Mouse (Mus musculus) lung, postnatal 10 days (tissue): ENCODE measurements around the gene Fcmr.

ENCODE experiments used
- DNase-seq: peaks from one replicate; pipeline ENCODE4 v3.0.0; 2021

Fcmr gene

DNA sequence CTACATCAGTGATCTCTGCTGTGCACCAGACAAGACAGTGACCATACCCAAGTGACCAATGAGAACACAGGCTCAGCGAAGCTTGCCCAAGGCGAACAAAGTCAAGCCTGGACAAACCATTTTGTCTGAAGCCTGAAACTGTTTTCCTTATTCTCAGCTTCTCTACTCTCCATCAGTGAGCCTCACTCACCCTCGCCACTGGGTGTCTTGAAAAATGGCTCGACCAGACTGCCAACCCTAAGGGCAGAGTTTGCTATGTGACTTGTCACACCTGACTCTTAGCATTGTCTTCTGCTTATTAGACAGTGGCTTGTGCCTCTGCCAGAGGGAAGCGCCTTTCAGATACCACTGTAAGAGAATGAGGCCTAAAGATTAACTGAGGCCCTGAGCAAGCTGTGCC is 728 bp upstream of the Fcmr start:
- DNase-seq, result no peak

DNA sequence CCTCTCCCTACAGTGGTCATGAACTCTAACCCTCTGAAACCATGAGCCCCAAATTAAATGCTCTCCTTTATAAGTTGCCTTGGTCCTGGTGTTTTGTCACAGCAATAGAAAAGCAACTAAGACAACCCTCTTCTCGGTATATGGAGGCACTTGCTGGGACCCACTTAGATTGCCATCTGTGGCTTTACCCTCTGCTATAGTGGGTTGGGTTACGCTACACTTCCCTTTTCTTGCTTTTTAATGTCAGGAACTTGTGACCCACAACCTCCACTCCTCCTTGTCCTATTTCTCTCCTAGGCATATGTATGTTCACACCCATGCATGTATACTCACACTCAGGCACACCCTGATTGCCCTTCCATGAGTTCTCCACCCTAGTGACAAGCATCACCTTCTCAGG is 7.4 kb downstream of the Fcmr start:
- no peak for DNase-seq

DNA sequence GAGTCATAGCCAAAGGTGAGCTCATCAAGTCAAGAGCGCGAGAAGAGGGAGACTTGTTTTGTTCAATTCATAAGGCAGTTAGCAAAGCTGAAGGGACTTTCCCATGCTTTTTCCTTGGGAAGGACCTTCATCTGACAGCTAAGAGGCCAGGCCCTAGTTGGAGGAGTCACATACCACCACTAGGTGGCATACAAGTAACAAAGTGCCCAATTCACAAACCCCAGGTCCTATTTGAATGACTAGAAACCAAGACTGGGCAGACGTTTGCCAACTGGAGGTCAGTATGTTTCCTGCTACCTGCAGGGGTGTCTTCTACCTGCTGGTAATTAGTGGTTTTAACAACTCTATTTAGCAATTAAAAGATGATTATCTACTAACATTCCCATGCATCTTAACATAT is 9.7 kb downstream of the Fcmr start:
- DNase-seq, result peak; percentile 61

DNA sequence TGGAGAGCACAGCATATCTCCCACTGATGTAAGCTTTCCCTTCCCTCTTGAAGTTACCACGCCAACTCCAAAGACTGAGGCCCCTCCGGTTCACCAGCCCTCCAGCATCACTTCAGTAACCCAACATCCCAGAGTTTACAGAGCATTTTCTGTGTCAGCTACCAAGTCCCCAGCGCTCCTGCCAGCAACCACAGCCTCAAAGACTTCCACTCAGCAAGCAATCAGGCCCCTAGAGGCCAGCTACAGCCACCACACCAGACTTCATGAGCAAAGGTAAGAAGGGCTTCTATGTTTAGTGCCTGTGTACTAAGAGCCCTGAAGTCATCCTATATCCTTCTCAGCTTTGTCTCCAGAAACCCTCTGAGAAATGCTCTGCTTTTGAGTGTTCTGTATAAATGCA is 10.4 kb downstream of the Fcmr start:
- DNase-seq, result no peak

DNA sequence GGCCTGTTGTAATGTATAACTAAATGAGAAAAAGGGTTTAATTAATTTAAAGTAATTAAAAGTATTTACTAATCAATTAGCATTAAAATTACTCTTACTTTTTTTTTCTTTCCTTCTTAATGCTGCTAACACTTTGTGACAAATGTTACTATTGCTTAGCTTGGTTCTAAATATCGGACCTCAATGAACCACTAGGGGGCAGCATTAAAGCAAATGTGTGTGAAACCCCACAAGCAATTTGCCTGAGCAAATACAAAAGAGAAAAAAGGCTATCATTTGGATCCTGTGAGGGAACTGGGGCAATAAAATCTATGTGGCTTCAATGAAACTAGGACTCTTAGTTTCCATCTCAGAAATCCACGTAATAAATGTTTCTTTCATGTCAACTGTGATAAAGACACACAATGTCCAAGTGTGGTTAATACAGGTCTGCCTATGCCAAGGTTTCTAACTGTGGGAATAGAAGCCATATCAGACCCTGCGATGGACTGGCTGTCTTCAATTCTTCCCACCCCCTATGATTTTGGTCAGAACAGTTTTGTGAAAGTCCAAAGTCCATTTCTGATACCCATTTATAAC is 11.6 kb downstream of the Fcmr start:
- peak; percentile 71 for DNase-seq

DNA sequence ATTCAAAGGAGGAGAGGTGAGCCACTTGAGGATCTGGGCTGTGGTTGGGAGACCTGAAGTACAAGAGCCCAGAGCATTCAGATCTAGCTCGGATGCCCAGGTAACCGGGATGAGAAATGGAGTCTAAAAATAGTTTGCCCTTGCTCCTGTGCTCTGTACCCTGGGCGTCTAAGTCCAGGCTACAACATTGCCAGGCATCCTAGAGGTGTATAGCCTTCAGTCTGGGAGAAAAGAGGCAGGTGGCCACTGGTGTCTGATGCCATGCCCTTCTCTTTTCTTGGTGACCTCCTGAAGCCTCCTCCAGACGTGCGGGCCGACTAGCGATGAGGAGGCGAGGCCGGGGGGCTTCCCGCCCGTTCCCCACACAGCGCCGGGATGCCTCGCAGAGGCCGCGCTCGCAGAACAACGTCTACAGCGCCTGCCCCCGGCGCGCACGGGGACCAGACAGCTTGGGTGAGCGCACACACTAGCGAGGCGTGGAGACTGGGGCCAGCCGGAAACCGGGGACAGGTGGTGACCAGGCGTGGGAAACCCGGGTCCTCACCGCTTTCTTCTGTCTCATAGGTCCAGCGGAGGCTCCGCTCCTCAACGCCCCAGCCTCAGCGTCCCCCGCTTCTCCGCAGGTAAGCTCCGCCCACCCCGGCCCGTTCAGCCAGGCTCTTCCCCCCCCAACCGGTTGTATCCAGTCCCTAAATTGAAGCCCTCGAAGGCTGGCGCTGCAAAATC is 12.6 kb downstream of the Fcmr start:
- peak; percentile 14 for DNase-seq

DNA sequence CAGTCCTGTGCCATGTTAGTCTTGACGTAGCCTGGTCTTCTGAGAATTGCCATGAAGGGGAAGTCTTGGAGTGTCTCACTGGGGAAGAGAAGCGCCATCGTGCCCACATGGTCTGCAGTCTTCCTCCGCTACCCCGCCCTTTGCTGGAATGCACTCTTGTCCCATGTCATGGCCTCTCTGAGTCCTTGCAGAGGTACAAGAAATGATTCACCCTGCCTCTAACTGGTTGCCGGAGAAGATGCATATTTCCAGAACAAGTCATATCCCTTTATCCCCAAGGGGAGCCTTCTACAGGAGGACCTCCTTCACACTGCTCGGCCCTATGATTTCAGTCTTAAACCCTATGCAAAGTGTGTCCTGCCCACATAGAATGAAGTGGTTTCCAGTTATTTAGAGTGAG is 14.5 kb downstream of the Fcmr start:
- DNase-seq, result no peak

DNA sequence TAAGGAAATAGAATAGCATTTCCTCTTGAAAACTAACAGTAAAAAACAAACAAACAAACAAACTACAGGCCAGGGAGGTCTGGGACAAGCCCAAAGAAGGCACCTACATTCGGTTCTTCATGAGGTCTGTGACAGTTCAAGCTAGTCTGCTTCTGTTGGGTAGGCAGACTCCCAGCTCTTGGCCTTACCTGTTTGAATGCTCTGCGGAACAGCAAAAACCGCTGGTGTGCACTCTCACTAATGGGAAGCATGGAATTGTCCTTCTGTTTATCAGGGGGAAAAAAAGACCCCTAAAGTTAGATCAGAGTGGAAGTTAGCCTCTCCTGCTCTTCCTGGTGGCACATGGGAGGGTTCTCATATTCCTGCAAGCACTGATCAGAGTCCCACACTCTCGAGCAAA is 17.7 kb downstream of the Fcmr start:
- DNase-seq, result no peak

DNA sequence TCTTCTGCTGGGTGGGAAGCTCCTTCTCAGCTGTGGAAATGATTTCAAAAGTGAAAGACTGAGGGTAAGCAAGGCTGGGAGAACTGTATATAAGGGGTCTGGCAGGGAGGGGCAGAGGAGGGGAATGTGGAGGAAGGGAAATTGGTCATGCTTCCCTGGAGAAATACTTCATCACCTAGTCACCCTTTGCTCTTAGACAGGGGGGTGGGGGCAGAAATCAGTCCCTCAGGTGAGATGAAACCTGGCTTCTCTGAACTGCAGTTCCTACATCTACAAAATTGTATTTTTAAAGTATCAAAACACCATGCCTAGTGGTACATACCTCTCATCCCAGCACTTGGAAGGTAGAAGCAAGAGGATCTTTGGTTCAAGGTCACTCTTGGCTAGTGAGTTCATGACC is 21.9 kb downstream of the Fcmr start, which contains the start of gene Il24:
Il24 (minus strand) TSS at position 101 of the 400 bp plus-strand sequence.
- DNase-seq, result no peak

DNA sequence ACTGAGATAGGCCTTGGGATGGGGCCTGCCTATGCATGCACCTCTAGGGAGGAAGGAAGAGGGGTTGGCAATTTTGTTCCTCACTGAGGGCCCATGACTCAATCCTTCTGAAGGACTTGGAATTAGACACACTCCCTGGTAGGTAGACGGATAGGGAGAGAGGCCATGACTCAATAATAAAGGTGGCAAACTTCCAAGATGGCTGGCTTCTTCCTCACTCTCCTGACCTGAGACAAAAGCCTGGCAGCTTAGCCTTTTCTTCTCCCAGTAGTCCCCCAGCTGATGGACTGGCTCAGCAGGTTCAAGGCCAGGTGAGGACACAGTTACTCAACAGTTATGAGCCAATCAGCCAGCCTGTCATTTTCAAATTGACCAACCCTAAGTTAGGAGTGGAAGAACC is 27.0 kb downstream of the Fcmr start:
- no peak for DNase-seq

DNA sequence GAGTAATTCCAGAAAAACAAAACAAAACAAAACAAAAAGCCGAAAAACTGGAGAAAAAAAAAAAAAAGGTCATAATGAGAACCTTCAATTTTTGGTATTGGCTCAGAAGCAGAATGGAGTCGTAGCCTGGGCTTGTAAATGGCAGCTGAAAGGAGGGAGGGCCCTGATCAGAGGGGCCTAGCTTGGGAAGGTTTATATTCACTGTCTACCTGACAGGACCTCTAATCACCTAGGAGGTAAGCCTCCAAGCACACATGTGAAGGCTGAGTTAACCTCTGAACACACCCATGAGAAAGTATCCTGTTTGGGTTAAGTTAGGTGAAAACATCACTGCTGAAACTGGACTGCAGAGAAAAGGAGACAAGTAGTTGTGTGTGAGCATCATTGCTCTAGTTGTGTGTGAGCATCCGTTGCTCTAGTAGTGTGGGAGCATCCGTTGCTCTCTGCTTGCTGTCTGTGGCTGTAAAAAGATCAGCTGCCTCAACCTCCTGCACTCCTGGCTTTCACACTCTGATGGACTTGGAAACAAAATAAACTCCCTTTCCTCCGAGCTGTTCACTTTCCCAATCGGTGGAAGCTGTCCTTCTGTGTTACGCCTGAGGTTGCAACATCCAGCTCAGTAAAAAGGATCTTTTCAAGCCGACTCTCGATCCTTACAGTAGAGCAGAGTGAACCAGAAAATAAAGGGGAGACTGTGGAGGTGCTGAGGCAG is 28.0 kb downstream of the Fcmr start:
- no peak for DNase-seq

DNA sequence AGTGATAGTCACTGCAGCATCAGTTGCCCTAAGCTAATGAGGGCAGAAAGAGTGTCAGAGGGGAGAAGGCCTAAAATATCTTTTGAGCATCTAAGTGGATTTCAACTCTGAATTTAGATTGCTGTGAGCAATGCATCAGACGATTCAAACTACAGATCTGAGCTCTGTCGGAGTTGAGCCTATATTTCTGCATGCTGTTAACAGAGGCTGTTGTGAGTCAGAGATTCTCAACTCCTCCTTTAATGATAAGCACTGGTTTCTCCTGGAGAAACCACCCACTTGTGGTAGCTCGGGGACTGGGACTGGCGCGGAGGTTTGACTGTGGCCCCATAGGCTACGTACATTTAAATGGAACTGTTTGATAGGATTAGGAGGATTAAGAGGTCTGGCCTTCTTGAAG is 29.0 kb downstream of the Fcmr start:
- DNase-seq, result no peak

DNA sequence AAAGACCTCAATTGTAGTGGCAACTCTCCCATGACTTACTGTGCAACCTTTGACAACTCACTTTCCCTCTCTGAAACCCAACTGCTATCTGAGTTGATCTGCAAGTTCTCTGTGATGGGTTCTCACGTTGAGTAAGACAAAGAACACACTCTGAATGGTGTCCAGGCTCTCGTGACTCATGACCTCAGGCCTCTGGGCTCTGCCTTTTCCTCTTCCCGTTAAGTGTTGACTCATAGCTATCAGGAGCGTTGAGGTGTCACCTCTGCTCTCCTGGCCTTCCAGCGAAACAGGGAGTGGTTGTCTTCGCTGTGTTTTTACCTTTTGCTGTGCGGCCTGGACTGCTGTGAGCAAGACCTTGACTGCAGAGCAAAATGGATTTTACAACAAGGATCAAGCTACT is 37.0 kb downstream of the Fcmr start:
- no peak for DNase-seq

DNA sequence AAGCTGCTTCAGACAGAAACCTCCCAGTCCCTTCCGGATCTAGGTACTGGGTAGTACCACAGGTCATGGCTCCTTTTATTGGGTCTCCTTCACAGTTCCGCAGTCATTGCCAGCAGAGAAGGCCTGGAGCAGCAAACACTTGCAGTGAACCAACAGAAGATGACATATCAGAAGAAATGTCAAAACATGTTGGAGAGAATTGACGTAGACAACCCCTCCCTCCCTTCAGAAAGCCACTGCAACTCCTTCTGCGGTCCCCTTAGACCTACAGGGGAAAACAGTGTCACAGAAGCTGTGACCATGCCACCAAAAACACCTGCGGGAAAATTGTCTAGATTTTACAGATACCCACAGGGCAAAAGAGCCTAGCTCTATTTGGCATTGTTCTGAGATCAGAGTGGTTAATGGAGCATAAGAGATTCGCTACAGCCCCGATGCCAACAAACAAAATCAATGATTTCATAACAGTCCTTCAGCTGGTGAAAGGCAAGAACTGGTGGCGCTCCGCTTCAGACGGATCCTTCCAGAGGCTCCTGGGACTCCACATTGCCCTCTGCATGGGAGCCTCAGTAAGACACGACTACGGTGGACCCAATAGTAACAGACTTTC is 46.0 kb downstream of the Fcmr start, which contains the start of gene Il20:
Il20 (minus strand) TSS at position 51 of the 610 bp plus-strand sequence.
- DNase-seq, result no peak

DNA sequence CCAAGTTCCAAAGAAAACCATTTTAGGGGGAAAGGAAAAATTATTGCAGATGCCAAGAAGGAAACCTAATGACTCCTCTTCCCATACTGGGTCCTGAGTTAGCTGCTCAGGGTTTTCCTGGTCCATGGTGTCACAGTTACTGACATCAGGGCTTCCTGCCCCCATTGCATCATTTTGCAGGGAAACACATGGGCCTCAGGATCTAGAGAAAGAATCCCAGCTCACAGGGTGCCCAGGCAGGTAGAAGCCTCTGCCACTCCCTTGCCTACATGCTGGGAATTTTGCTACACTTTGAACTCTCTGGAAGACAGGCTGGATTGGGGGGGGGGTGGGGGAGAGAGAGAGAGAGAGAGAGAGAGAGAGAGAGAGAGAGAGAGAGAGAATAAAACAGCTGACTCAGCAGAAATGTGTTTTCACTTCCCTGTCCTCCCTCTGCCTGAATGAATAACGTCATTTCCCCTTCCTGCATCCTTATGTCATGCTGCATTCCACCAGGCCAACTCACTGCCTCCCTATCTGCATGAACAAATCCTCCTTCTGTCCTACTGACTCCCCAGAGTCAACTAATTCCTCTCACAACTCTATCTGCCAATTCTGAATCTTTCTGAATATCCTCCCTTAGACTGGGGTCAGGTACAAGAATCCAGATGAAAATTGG is 53.0 kb downstream of the Fcmr start:
- no peak for DNase-seq

DNA sequence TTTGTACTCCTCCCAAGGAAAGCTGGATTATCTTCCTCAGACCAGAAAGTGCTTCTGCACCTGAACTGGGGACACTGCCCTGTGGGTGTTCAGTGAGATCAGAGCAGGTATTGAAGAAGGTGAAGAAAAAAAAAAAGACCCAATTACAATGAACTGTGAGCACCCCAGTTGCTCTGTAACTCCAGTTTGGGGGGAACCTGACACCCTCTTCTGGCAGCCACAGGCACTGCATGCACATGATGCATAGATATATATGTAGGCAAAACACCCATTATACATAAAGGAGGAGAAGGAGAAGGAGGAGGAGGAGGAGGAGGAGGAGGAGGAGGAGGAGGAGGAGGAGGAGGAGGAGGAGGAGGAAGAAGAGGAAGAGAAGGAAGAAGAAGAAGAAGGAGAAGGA is 61.0 kb downstream of the Fcmr start:
- DNase-seq, result no peak
